Mouse (Mus musculus): ENCODE results near the gene Hmgxb4. TPM values are rescaled to one million over a fixed set of nuclear protein-coding genes. Genes with fewer than 3 reads are reported as not detected.

The Hmgxb4 gene
- polyA plus RNA-seq, 1 experiment: 6.0 TPM

GRCm38 (mm10) chr8:75053342-75053741 lies 60.2 kb downstream of the Hmgxb4 start:
- no peak overlapping the region for H3K27ac ChIP-seq (ENCODE audit: control insufficient read depth, insufficient read depth, low read depth, low read length)
- H3K4me3 ChIP-seq (ENCODE audit: control insufficient read depth, low read depth, low read length): no peak overlapping the region
- no peaks in the 10 kb centered on the region for H3K4me1 ChIP-seq (ENCODE audit: control insufficient read depth, insufficient read depth, low read length)
- no peaks in the 10 kb centered on the region for H3K27me3 ChIP-seq (ENCODE audit: control insufficient read depth, insufficient read depth, low read length)
- no peaks in the 10 kb centered on the region; the same call in none of the 2 replicates for H3K36me3 ChIP-seq (ENCODE audit: control insufficient read depth, insufficient read depth, low read length)
- TF ChIP-seq CTCF (IDR thresholded peaks at IDR 0.05; ENCODE audit: control insufficient read depth, insufficient read depth, insufficient replicate concordance, low read depth, low read length): no peak
- no peak for TF ChIP-seq POLR2A (IDR thresholded peaks at IDR 0.05; ENCODE audit: control insufficient read depth, low read depth, low read length)

GRCm38 (mm10) chr8:75055673-75056072 lies 62.5 kb downstream of the Hmgxb4 start:
- Histone ChIP-seq H3K27ac (ENCODE audit: control insufficient read depth, insufficient read depth, low read depth, low read length) (no peak overlapping the region), H3K4me1 (ENCODE audit: control insufficient read depth, insufficient read depth, low read length) (no peaks in the 10 kb centered on the region), H3K4me3 (ENCODE audit: control insufficient read depth, low read depth, low read length) (no peak overlapping the region), H3K27me3 (ENCODE audit: control insufficient read depth, insufficient read depth, low read length) (no peaks in the 10 kb centered on the region), H3K36me3 (ENCODE audit: control insufficient read depth, insufficient read depth, low read length) (peaks cover 1% of the 10 kb centered on the region)
- TF ChIP-seq POLR2A (IDR thresholded peaks at IDR 0.05; ENCODE audit: control insufficient read depth, low read depth, low read length) (no peak), CTCF (IDR thresholded peaks at IDR 0.05; ENCODE audit: control insufficient read depth, insufficient read depth, insufficient replicate concordance, low read depth, low read length) (no peak)

- Histone ChIP-seq H3K27me3 (ENCODE audit: control insufficient read depth, insufficient read depth, low read length) (no peaks in the 10 kb centered on the region), H3K27ac (ENCODE audit: control insufficient read depth, insufficient read depth, low read depth, low read length) (no peak overlapping the region), H3K36me3 (ENCODE audit: control insufficient read depth, insufficient read depth, low read length) (peaks cover 1% of the 10 kb centered on the region), H3K4me1 (ENCODE audit: control insufficient read depth, insufficient read depth, low read length) (no peaks in the 10 kb centered on the region), H3K4me3 (ENCODE audit: control insufficient read depth, low read depth, low read length) (no peak overlapping the region)
- TF ChIP-seq POLR2A (IDR thresholded peaks at IDR 0.05; ENCODE audit: control insufficient read depth, low read depth, low read length) (no peak), CTCF (IDR thresholded peaks at IDR 0.05; ENCODE audit: control insufficient read depth, insufficient read depth, insufficient replicate concordance, low read depth, low read length) (no peak)
Measured at GRCm38 (mm10) chr8:75060022-75060421, 66.9 kb downstream of the Hmgxb4 start.

DNA sequence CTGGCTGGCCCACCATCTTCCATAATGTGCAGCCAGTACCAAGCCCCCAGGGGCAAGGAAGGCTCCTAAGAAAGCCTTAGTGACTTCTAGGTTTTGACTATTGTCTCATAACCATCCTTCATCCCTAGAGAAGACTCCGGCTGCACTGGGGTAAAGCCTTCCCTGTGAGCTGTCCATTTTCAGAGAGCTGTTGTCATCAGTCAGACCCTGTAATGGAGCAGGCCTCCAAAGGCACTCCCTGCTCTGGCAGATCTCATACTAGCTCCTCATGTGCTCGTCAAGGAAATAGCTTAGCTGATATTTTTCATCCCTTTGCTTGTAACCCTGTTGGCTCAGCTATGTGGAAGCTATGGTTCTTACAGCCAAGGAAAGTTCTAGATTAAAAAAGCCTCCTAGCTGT lies 67.7 kb downstream of the Hmgxb4 start:
- no peak overlapping the region for H3K4me3 ChIP-seq (ENCODE audit: control insufficient read depth, low read depth, low read length)

DNA sequence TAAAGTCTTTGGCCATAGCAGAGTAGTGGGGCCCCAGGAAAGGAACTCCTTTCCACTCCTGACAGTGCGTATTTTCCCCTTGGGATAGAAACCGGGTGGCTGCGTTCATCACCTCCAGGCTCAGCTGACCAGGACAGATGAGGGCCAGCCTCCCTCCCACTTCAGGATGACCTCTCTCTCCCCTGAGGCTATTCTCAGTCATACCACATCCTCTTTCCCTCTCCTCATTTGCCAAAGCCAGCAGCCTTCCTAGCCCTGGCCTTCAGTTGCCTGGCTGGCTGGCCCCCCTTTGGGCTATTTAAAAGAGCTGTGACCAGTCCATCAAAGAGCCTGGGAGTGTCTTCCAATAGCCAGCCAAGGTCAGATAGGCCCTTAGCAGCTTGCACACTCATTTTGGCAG lies 70.1 kb downstream of the Hmgxb4 start:
- Histone ChIP-seq H3K36me3 (ENCODE audit: control insufficient read depth, insufficient read depth, low read length) (peaks cover 4% of the 10 kb centered on the region), H3K4me3 (ENCODE audit: control insufficient read depth, low read depth, low read length) (no peak overlapping the region)

More for the DNA sequence above, 67.7 kb downstream of the Hmgxb4 start:
- Histone ChIP-seq H3K27me3 (ENCODE audit: control insufficient read depth, insufficient read depth, low read length) (no peaks in the 10 kb centered on the region), H3K27ac (ENCODE audit: control insufficient read depth, insufficient read depth, low read depth, low read length) (no peak overlapping the region), H3K4me1 (ENCODE audit: control insufficient read depth, insufficient read depth, low read length) (no peaks in the 10 kb centered on the region), H3K36me3 (ENCODE audit: control insufficient read depth, insufficient read depth, low read length) (peaks cover 1% of the 10 kb centered on the region)
- no peak for TF ChIP-seq POLR2A (IDR thresholded peaks at IDR 0.05; ENCODE audit: control insufficient read depth, low read depth, low read length)
- TF ChIP-seq CTCF (IDR thresholded peaks at IDR 0.05; ENCODE audit: control insufficient read depth, insufficient read depth, insufficient replicate concordance, low read depth, low read length): no peak

GRCm38 (mm10) chr8:75064790-75065189 lies 71.6 kb downstream of the Hmgxb4 start:
- Histone ChIP-seq H3K4me1 (ENCODE audit: control insufficient read depth, insufficient read depth, low read length) (no peaks in the 10 kb centered on the region), H3K27ac (ENCODE audit: control insufficient read depth, insufficient read depth, low read depth, low read length) (no peak overlapping the region), H3K4me3 (ENCODE audit: control insufficient read depth, low read depth, low read length) (no peak overlapping the region), H3K27me3 (ENCODE audit: control insufficient read depth, insufficient read depth, low read length) (no peaks in the 10 kb centered on the region), H3K36me3 (ENCODE audit: control insufficient read depth, insufficient read depth, low read length) (peaks cover 4% of the 10 kb centered on the region)
- no peak for TF ChIP-seq POLR2A (IDR thresholded peaks at IDR 0.05; ENCODE audit: control insufficient read depth, low read depth, low read length)
- TF ChIP-seq CTCF (IDR thresholded peaks at IDR 0.05; ENCODE audit: control insufficient read depth, insufficient read depth, insufficient replicate concordance, low read depth, low read length): no peak

More for the DNA sequence above, 70.1 kb downstream of the Hmgxb4 start:
- no peak overlapping the region for H3K27ac ChIP-seq (ENCODE audit: control insufficient read depth, insufficient read depth, low read depth, low read length)
- no peaks in the 10 kb centered on the region for H3K27me3 ChIP-seq (ENCODE audit: control insufficient read depth, insufficient read depth, low read length)
- no peak for TF ChIP-seq CTCF (IDR thresholded peaks at IDR 0.05; ENCODE audit: control insufficient read depth, insufficient read depth, insufficient replicate concordance, low read depth, low read length)
- no peak for TF ChIP-seq POLR2A (IDR thresholded peaks at IDR 0.05; ENCODE audit: control insufficient read depth, low read depth, low read length)
- no peaks in the 10 kb centered on the region for H3K4me1 ChIP-seq (ENCODE audit: control insufficient read depth, insufficient read depth, low read length)

GRCm38 (mm10) chr8:75067287-75067686 lies 74.1 kb downstream of the Hmgxb4 start:
- Histone ChIP-seq H3K27me3 (ENCODE audit: control insufficient read depth, insufficient read depth, low read length) (no peaks in the 10 kb centered on the region), H3K27ac (ENCODE audit: control insufficient read depth, insufficient read depth, low read depth, low read length) (no peak overlapping the region), H3K4me1 (ENCODE audit: control insufficient read depth, insufficient read depth, low read length) (no peaks in the 10 kb centered on the region), H3K36me3 (ENCODE audit: control insufficient read depth, insufficient read depth, low read length) (peaks cover 3% of the 10 kb centered on the region), H3K4me3 (ENCODE audit: control insufficient read depth, low read depth, low read length) (no peak overlapping the region)
- TF ChIP-seq CTCF (IDR thresholded peaks at IDR 0.05; ENCODE audit: control insufficient read depth, insufficient read depth, insufficient replicate concordance, low read depth, low read length) (no peak), POLR2A (IDR thresholded peaks at IDR 0.05; ENCODE audit: control insufficient read depth, low read depth, low read length) (no peak)

GRCm38 (mm10) chr8:75070297-75070696 lies 77.1 kb downstream of the Hmgxb4 start:
- H3K4me3 ChIP-seq (ENCODE audit: control insufficient read depth, low read depth, low read length): no peak overlapping the region
- TF ChIP-seq CTCF (IDR thresholded peaks at IDR 0.05; ENCODE audit: control insufficient read depth, insufficient read depth, insufficient replicate concordance, low read depth, low read length): no peak
- no peak for TF ChIP-seq POLR2A (IDR thresholded peaks at IDR 0.05; ENCODE audit: control insufficient read depth, low read depth, low read length)
- peaks cover 3% of the 10 kb centered on the region for H3K36me3 ChIP-seq (ENCODE audit: control insufficient read depth, insufficient read depth, low read length)

More at GRCm38 (mm10) chr8:75070297-75070696, 77.1 kb downstream of the Hmgxb4 start:
- no peaks in the 10 kb centered on the region for H3K27me3 ChIP-seq (ENCODE audit: control insufficient read depth, insufficient read depth, low read length)
- H3K4me1 ChIP-seq (ENCODE audit: control insufficient read depth, insufficient read depth, low read length): no peaks in the 10 kb centered on the region
- H3K27ac ChIP-seq (ENCODE audit: control insufficient read depth, insufficient read depth, low read depth, low read length): no peak overlapping the region
